Mouse (Mus musculus) lung, postnatal 14 days (tissue): ENCODE measurements around the gene Gast.
"Not testable (repeated sequence)": the region's sequence is repeated elsewhere in the genome, so short reads cannot be mapped to it uniquely, and the experiment has no call there.

Source experiments
- DNase-seq: peaks from one replicate; pipeline ENCODE4 v3.0.0; 2021

Gast gene

DNA sequence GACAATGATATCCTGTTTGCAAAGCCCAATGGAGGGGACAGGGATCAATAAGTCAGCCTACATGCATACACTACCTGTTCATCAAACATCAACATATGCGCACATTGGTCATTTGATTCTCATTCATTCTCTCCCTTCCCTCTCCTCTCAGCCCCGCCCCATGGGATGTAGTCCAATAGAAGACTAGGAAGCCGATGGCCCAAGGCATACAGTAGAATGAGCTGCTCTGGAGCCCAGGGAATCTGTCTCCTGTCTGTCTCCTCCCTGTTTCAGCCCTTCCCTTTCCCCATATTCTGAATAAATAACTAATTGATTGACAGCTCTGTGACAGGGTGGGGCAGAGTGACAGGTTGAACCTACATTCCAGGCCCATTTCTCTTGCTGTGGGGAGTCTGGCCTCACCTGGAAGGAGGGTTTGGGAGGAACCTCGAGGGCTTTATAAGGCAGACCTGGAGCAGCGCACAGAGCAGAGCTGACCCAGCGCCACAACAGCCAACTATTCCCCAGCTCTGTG is at the start of gene Gast:
Gene Gast, plus strand, starts transcription at position 464 of the 514 bp plus-strand sequence.
- DNase-seq = no peak

DNA sequence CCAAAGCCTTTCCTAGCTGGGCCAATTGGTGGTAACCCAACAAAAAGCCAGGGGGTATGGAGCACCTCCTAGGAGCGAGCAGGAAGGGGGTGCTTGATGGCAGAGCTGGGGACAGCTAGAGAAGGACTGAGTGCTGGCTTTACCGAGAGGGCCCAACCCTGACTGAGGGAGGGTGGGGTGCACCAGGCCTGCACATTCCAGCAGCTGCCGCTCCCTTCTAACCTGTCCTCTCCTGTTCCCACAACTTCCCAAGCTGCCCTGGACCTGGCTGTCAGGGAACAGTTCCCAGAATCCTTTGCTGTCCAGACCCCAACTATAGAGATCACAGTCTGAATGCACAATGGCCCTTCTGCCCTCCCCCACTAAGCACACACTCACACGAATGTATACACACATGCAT is 49.2 kb upstream of the Gast start:
- DNase-seq = no peak

DNA sequence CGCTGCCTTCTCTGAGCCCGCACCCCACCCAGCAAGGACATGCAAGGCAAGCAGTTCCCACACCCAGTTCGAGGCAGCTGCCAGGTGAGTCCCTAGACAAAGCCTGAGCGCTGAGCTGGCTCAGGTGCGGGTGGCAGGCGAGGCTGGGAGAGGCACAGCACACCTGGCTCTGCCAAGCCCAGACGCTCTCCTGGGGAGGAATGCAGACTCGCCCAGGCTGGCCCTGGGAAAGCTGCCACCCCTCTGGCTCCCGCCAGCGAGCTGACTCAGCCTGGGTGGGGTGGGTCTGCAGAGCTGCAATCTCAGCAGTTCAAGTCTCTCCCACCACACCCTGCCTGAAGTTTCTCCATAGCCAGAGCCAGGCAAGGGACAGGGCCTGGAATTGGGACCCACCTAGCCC is 47.2 kb upstream of the Gast start:
- peak; percentile 65 for DNase-seq

DNA sequence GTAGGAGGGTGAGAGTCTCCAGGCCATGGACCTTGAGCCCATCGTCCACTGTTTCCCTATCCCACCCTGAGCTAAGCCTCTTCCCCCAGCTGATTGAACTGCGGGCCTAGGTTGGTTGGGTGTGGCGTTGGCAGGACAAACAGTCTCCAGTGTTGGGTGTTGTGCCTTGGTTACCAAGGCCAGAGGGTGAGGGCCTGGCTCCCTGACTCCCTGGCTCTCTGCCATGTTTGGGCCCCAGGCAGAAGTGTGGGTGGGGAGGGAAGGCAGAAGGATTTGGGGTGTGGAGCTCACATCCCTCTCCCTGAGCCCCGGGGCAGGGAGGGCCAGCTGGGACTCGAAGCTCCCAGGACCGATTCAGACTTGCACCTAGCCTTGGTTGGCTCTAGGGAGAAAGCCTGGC is 45.3 kb upstream of the Gast start:
- peak; percentile 77 for DNase-seq

DNA sequence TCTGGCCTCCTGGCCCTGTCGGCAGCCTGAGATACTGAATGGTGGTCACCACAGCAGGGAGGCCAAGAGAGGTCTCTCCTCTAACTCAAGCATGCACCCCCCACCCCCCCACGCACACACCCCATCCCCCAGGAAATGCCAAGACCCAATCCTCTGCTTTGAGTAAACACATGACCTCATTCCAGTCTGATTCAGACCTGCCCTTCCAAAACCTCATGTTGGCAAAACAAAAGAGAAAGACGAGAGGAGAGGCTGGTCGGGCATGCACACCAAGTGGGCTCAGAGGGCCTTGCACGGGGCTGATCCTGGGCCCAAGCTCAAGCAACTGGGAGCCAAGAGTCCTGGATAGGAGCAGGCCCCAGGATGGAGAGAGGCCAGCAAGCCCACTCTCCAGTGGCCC is 44.0 kb upstream of the Gast start:
- DNase-seq = no peak

DNA sequence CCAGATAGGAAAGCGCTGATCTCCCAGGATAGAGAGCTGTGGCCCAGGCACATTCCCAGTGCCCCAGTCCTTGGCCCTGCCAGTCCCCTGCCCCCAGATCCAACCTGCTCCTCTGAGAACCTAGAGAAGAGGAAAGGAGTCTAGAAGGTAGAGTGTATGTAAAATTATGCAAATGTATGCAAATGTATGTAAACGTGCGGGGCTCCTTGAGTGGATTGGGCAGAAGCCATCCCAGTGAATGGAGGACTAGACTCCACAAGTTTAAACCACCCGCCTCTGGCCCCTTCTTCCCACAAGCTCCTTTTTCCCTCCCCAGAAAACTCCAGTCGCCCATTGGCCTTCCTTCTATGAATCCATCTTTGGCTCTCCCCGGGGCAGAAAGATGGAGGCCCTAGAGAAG is 41.3 kb upstream of the Gast start:
- no peak for DNase-seq

DNA sequence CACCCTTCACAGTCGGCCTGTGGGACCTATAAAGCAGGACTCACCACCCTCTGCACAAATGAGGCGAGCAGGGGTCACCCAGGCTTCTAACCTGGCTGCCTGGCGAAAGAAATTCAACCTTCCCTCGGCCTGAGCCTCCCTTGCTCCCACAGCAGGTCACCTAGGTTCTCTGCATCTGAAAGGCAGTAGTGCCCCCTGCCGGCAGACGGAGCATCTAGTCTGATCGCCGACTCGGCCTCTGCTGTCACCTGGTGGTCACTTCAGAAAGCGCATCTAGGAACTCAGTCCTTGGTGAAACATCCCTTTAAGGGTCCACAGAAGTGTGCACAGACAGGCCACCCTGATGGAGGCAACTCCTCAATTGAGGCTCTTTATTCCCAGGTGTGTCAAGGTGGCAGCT is 38.9 kb upstream of the Gast start:
- peak; percentile 90 for DNase-seq

DNA sequence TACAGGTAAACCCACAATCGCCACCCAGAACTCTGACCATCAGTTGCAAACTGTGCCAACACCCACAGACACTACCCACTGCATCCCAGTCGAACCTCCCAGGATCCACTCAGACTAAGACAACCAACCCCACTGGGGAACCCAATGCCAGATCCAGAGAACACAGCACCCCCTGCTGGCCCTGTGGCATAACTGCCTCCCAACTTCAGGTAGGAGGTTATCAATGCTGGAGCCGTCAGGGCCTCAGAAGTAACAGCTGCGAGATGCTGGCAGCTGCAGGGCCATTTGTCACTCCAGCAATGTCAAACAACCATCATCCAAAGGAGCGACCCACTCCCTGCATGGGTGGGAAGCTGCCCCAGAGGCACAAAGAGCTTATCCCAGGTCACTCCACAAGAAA is 36.4 kb upstream of the Gast start:
- DNase-seq = no peak

DNA sequence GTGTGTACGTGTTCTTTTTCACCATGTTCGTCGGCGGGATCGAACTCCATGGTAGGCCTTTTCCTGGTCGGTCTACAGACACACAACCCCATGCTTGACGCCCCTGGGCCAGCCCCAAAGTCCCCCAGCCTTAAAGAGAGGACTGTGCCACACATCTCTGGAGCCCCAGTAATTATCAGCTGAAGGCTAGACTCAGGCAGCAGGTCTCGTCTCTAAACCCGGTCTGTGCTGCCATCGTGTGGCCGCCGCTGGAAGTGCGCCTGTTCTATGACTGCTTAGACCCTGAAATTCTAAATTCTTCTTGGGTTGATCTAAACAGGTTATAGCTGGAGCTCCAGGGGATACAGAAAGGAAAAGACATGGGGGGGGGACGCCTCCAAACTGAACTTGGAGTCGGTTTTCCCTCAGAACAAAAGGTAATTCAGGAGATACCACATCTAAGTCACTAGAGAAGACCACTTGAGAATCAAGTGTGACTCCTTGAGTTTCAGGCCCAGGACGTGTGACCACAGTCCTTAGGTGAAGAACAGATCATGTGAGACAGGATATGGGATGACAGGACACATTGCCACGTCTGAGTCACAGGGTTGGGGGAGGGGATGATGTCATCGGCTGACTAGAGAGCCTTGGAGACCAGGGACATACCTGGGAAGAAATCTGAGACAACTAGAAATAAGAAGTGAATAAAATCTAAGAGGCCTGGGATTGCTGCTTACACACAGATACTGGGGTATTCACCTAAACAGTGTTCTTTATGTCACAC is 35.8 kb upstream of the Gast start:
- DNase-seq = peak; percentile 90

DNA sequence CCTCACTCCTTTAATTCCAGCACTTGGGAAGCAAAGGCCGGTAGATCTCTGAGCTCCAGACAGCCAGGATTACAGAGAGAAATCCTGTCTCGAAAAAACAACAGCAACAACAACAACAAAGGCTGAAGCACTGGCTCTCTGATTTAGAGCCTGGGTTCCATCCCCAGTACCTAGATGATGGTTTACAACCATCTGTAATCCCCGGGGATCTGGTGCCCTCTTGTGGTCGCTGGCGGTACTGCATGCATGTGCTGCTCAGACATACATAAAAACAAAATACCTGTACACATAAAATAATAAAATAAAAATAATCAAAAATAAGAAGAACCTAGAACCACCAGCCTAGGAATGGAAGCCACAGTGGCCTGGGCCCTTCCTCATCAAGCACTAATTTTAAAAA is 33.9 kb upstream of the Gast start:
- peak; percentile 81 for DNase-seq

DNA sequence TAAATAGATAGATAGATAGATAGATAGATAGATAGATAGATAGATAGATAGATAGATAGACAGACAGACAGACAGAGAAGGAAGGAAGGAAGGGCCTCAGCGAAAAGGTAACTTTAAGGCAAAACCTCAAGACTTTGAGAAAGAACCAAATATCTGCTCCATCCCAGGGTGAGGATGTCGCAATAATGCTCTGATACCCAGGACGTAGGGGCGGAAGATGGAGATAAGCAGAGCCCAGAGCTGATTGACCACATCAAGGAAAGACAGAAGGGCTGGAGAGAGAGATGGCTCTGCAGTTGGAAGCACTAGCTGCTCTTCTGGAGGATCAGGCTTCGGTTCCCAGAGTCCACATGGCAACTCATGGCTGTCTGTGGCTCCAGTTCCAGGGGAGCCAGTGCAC is 32.9 kb upstream of the Gast start:
- no peak for DNase-seq

DNA sequence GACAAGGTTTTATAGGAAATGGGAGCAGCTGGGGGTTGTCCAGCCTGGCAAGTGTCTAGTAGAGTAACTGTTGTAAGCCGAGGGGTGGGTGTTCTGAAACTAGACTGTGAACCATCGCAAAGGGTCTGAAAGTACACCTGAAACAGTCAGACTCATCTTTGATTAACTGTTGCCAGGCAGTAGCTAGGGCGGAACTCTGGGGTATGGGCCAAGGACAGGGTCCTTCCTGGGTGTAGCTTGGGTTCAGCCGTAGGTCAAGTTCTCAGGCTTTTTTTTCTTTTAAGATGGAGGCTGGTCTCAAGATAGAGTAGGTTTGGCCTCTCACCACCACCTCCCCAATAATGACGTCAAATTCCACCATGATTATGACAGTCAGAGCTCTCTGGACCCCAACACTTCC is 26.3 kb upstream of the Gast start:
- no peak for DNase-seq

DNA sequence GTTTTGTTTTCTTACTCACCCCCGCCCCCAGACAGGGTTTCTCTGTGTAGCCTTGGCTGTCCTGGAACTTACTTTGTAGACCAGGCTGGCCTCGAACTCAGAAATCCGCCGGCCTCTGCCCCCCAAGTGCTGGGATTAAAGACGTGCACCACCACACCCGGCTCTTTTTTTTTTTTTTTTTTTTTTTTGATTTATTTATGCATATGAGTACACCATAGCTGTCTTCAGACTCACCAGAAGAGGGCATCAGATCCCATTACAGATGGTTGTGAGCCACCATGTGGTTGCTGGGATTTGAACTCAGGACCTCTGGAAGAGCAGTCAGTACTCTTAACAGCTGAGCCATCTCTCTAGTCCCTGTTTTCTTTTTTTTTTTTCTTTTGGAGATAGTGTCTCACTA is 25.5 kb upstream of the Gast start:
- not testable (repeated sequence) for DNase-seq

DNA sequence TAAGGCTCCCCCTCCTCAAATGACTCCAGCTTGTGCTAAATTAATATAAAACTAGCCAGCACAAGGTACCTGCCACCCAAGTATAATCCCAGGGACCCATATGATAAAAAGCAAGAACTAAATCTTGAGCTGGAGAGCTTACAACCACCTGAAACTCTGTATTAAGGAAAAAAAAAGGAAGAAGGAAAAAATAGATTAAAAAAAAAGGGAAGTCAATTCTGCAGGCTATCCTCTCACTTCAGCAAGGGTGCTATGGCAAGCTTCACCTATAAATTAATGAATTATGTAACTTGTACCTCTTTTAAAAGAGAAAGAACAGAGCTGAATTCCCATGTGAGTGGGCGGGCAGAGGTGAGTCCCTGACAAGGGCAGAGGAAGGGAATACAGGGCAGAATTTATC is 22.6 kb upstream of the Gast start:
- DNase-seq = no peak

DNA sequence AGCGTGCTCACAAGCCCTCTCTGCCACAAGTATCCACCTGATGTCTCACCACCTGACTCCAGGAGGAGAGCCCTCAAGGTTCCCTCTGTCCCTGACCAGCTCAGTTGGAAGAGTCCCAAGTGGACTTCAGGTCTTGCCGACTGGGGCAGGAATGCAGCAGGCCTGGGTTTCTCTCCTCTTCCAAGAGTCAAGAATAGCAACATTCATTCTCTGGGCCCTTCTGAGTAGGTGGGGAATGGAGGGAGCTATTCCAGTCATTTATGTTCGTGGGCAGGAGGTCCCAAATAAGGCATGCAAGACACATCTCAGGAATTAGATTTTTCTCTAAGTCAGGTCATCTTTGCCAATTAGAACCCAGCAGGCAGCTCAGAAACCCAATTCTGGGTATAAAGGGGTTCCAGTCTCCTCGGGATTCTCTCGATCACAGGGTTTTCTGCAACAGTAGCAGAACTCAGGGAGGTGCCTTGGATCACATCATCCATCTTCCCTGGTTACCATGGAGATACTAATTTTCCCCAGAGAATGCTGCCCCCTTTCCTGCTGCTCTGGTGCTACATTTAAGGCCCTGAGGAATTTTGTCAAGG is 22.0 kb upstream of the Gast start:
- DNase-seq = peak; percentile 60

DNA sequence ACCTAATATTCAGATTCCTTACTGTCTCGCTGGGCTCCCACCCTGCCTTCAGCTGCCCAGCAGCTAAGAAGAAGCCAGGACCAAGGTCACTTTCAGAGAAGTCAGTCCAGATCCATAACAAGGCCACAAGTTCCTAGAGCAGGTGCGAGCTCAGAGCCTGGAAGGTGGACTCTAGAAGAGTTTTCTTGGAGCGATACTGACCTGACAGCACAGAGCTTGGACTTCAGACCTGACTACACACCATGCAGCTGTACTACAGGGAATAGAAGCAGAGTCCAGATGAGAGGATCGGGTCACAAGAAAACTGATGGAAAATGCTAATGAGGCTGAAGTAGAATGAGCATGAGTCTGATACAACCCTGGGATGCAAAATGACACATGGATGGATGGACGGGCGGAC is 20.8 kb upstream of the Gast start:
- no peak for DNase-seq

DNA sequence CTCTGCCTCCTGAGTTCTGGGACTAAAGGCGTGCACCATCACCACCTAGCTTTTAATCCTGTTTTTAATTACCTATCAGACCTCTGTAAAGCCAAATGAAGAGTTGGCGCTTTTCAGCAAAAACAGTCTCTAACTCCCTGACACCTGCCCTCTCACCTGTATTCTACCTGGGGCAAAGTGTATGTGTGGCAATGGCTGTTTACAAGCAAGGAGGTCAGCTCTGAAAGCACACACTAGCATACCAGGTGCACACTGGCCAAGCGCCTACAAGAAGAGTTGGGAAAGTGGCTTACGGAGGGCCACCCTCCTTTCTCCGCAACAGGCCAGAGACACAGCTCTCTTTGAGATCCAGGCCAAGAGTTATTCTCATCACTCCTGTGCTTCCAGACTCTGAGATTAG is 18.8 kb upstream of the Gast start:
- no peak for DNase-seq

DNA sequence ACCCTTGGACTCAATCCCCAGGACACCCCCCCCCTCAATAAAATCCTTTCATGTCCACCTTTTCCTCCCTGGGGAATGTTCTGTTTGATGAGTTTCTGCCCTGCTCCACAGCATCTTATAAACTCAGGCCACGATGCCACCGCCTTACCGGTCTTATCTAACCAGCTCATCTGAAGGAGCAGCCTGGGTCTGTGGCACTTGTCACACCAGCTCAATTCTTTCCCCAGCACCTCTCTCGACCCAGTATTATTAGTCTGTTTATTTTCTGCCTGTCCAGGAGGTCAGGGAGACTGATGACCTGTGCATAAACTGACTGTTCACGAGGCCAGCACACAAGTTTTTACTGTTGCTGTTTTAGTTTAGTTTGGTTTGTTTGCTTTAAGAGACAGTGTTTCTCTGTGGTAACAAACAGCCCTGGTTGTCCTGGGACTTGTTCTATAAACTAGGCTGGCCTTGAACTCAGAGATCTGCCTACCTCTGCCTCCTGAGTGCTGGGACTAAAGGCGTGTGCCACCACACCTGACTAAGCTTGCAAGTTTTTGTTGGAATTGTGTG is 16.3 kb upstream of the Gast start:
- DNase-seq = no peak

DNA sequence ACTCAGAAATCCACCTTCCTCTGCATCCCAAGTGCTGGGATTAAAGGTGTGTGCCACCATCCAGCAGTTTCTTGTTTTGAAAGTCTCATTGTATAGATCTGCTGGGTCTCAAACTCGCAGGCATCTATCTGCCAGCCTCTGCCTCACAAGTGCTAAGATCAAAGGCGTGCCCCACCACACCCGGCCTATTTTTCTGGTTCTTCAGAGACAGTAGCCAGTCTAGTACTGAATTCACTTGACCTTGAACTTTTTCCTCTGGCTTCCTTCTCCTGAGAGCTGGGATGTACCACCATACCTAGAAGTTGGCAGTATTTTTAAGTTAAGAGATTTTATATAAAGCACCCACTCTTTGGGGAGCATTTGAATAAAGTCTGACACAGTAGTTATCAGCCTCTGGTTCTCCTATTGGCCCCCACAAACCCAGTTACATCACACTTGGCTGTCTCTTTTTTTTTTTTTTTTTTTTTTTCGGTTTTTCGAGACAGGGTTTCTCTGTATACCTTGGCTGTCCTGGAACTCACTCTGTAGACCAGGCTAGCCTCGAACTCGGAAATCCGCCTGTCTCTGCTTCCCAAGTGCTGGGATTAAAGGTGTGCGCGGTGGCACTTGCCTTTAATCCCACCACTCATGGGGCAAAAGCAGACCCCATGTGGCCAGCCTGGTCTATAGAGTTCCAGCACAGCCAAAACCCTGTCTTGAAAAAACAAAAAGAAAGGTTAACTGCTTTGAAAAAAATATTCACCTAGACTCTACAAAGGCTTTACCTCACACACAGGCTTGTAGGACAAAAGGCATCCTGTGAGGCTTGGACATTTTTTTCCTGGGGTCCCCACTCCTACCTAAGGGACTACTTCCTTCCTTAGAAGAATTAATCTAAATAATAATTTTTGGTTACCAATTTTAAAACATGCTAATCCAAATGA is 15.4 kb upstream of the Gast start:
- no peak for DNase-seq

DNA sequence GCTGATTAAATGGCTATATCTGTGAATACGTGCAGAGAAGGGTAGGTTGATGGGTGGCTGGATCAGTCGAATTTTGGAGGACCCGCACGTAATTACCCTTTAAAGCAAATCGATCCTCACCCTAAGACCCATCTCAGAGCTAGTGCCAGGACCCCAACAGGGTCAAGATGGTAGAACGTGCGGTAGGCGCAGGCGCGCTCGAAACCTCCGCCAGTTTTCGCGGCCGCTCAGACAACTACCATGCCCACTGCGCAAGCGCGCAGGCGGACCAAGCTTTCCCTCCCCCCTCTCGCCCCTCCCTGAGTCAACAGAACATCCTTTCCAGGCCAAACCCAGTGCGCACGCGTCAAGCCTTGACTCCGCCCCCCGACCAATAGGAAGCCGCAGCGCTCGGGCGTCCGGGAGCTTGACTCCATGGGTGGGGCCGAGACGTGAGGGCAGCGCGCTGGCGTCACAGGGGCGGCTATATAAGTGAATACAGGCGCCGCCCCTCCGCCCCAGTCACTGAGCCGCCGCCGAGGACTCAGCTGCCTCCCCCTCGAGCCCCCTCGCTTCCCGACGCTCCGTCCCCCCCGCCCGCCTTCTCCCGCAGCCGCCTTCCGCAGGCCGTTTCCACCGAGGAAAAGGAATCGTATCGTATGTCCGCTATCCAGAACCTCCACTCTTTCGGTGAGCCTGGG is 14.6 kb upstream of the Gast start, which contains the start of gene Eif1:
Gene Eif1, plus strand, starts transcription at position 394 of the 680 bp plus-strand sequence.
- peak; percentile 100 for DNase-seq

DNA sequence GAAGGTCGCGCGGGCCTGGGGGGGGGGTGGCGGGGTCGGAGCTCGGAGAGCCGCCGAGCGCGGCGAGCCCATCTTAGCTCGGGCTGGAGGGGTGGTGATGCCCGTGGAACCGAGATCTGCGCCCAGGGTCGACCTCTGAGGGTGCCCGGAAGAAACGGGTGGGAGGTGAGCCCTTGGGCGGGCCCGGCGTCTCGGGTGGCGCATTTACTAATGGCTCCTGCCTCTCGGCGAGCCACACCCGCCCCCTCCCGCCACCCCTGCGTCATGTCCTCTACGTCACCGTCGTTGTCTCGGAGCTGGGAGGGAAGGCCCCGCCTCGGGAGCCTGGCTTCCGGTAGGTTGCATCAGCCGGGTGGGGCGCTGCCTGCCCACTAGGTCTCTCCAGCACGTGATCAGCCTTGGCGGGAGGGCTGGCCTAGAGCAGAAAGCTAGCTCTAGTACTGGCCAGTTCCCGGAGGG is 14.0 kb upstream of the Gast start:
- DNase-seq = peak; percentile 97

DNA sequence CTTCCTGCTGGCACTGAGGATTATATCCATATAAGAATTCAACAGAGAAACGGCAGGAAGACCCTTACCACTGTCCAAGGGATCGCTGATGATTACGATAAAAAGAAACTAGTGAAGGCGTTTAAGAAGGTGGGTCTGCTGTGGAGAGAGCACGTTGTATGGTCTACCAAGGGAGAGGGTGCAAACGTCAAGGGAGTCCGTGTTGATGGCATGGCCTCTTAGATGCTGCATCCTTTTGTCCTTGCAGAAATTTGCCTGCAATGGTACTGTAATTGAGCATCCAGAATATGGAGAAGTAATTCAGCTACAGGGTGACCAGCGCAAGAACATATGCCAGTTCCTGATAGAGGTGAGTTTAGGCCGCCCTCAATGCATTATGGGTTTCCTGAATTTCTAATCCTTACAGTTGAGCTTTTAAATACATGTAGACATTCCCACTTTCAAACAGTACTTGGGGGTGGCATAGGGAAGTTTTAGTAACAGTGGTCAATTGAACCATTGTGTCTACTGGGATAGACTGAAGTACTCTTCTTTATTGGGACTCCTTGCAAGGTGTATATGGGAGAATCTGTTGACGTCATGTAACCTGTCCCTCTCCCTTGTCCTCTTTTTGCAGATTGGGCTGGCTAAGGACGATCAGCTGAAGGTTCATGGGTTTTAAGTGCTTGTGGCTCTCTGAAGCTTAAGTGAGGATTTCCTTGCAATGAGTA is 13.4 kb upstream of the Gast start:
- not testable (repeated sequence) for DNase-seq
